Mouse (Mus musculus) gastrocnemius, postnatal 14 days (tissue): ENCODE measurements at regions not wholly inside any gene's neighbourhood (a gene's known extent, or its start where the extent isn't known, plus 50 kb on each side); places are given as distances from the start of the nearest gene placed in this dataset.

Source experiments
- DNase-seq: peaks from one replicate; pipeline ENCODE4 v3.0.0; 2021; ENCODE audit warnings: mixed read lengths
- intact Hi-C: fragments of 180-260 bp; cut with DNase I; formaldehyde crosslinking; loops from one replicate; pipeline ENCODE4 v1.15.1; 2025; ENCODE audit warnings: low total_unique reads

GRCm38 (mm10) chr6:93509857-93510256 is 566.6 kb upstream of the Adamts9 start:
- no peak for DNase-seq
- intact Hi-C loops: no loop called here

GRCm38 (mm10) chr6:93497824-93498223 is 554.5 kb upstream of the Adamts9 start:
- DNase-seq: no peak
- intact Hi-C loops: no loop called here

GRCm38 (mm10) chr6:93488441-93488955 is 545.2 kb upstream of the Adamts9 start:
- intact Hi-C loops: no loop called here
- no peak for DNase-seq

- DNase-seq: no peak
- intact Hi-C loops: no loop called here
Measured at GRCm38 (mm10) chr6:93478521-93478920, 535.2 kb upstream of the Adamts9 start.

- intact Hi-C loops: no loop called here
- DNase-seq: peak; percentile 4
Measured at GRCm38 (mm10) chr6:93474981-93475380, 531.7 kb upstream of the Adamts9 start.

- no peak for DNase-seq
- intact Hi-C loops: no loop called here
Measured at GRCm38 (mm10) chr6:93467867-93468266, 524.6 kb upstream of the Adamts9 start.

- intact Hi-C loops: no loop called here
- DNase-seq: no peak
Measured at GRCm38 (mm10) chr6:93462861-93463260, 519.6 kb upstream of the Adamts9 start.

- no peak for DNase-seq
- intact Hi-C loops: no loop called here
Measured at GRCm38 (mm10) chr6:93461374-93461773, 518.1 kb upstream of the Adamts9 start.

- intact Hi-C loops: no loop called here
- DNase-seq: no peak
Measured at GRCm38 (mm10) chr6:93457613-93458012, 514.3 kb upstream of the Adamts9 start.

- intact Hi-C loops: no loop called here
- no peak for DNase-seq
Measured at GRCm38 (mm10) chr6:93456383-93457033, 513.2 kb upstream of the Adamts9 start.

- peak; percentile 73 for DNase-seq
- intact Hi-C loops: loop anchor here (5.0 kb wide), 1 partner anchor 503 kb away; the partner anchor contains the start of gene Adamts9
Measured at GRCm38 (mm10) chr6:93445568-93445967, 502.3 kb upstream of the Adamts9 start.

- no peak for DNase-seq
- intact Hi-C loops: loop anchor here (5.0 kb wide), 1 partner anchor 503 kb away; the partner anchor contains the start of gene Adamts9
Measured at GRCm38 (mm10) chr6:93445124-93445523, 501.8 kb upstream of the Adamts9 start.

- peak; percentile 5 for DNase-seq
- intact Hi-C loops: loop anchor here (5.0 kb wide), 1 partner anchor 657 kb away; no protein-coding TSS in a partner anchor
Measured at GRCm38 (mm10) chr6:93443766-93444557, 500.7 kb upstream of the Adamts9 start.

GRCm38 (mm10) chr6:93433446-93433845 is 490.2 kb upstream of the Adamts9 start:
- intact Hi-C loops: no loop called here

GRCm38 (mm10) chr6:93426141-93426540 is 482.8 kb upstream of the Adamts9 start:
- DNase-seq: no peak
- intact Hi-C loops: no loop called here

More at GRCm38 (mm10) chr6:93433446-93433845, 490.2 kb upstream of the Adamts9 start:
- no peak for DNase-seq

- intact Hi-C loops: no loop called here
- no peak for DNase-seq
Measured at GRCm38 (mm10) chr6:93422906-93423305, 479.6 kb upstream of the Adamts9 start.

- no peak for DNase-seq
- intact Hi-C loops: no loop called here
Measured at GRCm38 (mm10) chr6:93422253-93422652, 479.0 kb upstream of the Adamts9 start.

- intact Hi-C loops: no loop called here
- no peak for DNase-seq
Measured at GRCm38 (mm10) chr6:93417625-93418024, 474.3 kb upstream of the Adamts9 start.

- peak; percentile 8 for DNase-seq
- intact Hi-C loops: no loop called here
Measured at GRCm38 (mm10) chr6:93416006-93416405, 472.7 kb upstream of the Adamts9 start.

GRCm38 (mm10) chr6:93411077-93411452 is 467.8 kb upstream of the Adamts9 start:
- intact Hi-C loops: no loop called here

More at GRCm38 (mm10) chr6:93411077-93411452, 467.8 kb upstream of the Adamts9 start:
- no peak for DNase-seq
